Mouse (Mus musculus): ENCODE measurements at regions not wholly inside any gene's neighbourhood (a gene's known extent, or its start where the extent isn't known, plus 50 kb on each side); places are given as distances from the start of the nearest gene placed in this dataset.
"Not testable (repeated sequence)": the region's sequence is repeated elsewhere in the genome, so short reads cannot be mapped to it uniquely, and the experiment has no call there.

GRCm38 (mm10) chrX:15813771-15814170 lies 708.9 kb upstream of the Cypt1 start:
- peak in 1 of 2 experiments; percentile 0 for DNase-seq (ENCODE audit: extremely low spot score in 1 of 2, low spot score in 1 of 2)

GRCm38 (mm10) chrX:15846119-15846877 lies 676.4 kb upstream of the Cypt1 start:
- not testable (repeated sequence) for DNase-seq (ENCODE audit: extremely low spot score in 1 of 2, low spot score in 1 of 2)

Measured in frontal cortex, adult 2 months (tissue).